Mouse (Mus musculus) small intestine, adult 2 months (tissue): Measurements from ENCODE around the gene Iglon5. TPM values are rescaled to one million over a fixed set of nuclear protein-coding genes. Genes with fewer than 3 reads are reported as not detected.

Source experiments
- H3K27ac ChIP-seq: fragments of 200-500 bp; 2 replicates; pipeline ENCODE4 v1.5.1; 2012; ENCODE audit warnings: low read depth, low read length, control low read depth, inconsistent platforms; ENCODE audit not compliant: insufficient read depth
- H3K27me3 ChIP-seq: fragments of 200-500 bp; 2 replicates; pipeline ENCODE4 v1.6.1; 2012; ENCODE audit warnings: mild to moderate bottlenecking, moderate library complexity, low read length, inconsistent platforms; ENCODE audit not compliant: control insufficient read depth, insufficient read depth
- H3K36me3 ChIP-seq: fragments of 200-500 bp; 2 replicates; pipeline ENCODE4 v1.6.1; 2012; ENCODE audit warnings: mild to moderate bottlenecking, low read length, control low read depth, inconsistent platforms; ENCODE audit not compliant: control insufficient read depth, insufficient read depth
- H3K4me1 ChIP-seq: fragments of 200-500 bp; 2 replicates; pipeline ENCODE4 v1.6.1; 2012; ENCODE audit warnings: low read length, inconsistent platforms, mixed read lengths; ENCODE audit not compliant: control insufficient read depth, insufficient read depth, insufficient read length
- H3K4me3 ChIP-seq: fragments of 200-500 bp; 2 replicates; pipeline ENCODE4 v1.5.1; 2012; ENCODE audit warnings: low read depth, mild to moderate bottlenecking, control low read depth, inconsistent platforms, low read length, moderate library complexity
- CTCF ChIP-seq: fragments of 200-500 bp; IDR thresholded peaks from 2 replicates; pipeline ENCODE4 v1.5.1; 2012; ENCODE audit warnings: low read depth, mild to moderate bottlenecking, control low read depth, inconsistent platforms, low read length, moderate library complexity, mixed read lengths; ENCODE audit not compliant: insufficient replicate concordance, insufficient read length; ENCODE audit errors: extremely low read depth
- POLR2A ChIP-seq: fragments of 200-500 bp; IDR thresholded peaks from 2 replicates; pipeline ENCODE4 v1.6.1; 2012; ENCODE audit warnings: low read depth, mild to moderate bottlenecking, control low read depth, inconsistent platforms, low read length, moderate library complexity
- WGBS: fragments of 180-500 bp; shearing (Covaris S2); methylation state at CpG from one replicate; pipeline ENCODE4 v1.1.7; 2018; 5-methylcytosine and 5-hydroxymethylcytosine counted together
- polyA plus RNA-seq: library from polyadenylated mRNA; depleted of rRNA; stranded (reverse); fragments of >200 nt; gene quantifications from 2 replicates; pipeline ENCODE4 v1.2.3, GENCODE M21; 2012

Iglon5 gene
- polyA plus RNA-seq, 1 experiment: 1.5 TPM

GRCm38 (mm10) chr7:43441071-43441470 is 48.8 kb downstream of the Iglon5 start:
- TF ChIP-seq CTCF (no peak), POLR2A (no peak)
- H3K27me3 ChIP-seq: no peaks in the 10 kb centered on the region
- no peaks in the 10 kb centered on the region for H3K36me3 ChIP-seq
- WGBS: 68% methylated on average over 3 of the region's 3 CpGs
- no peak overlapping the region for H3K27ac ChIP-seq
- peaks cover 4% of the 10 kb centered on the region for H3K4me1 ChIP-seq
- H3K4me3 ChIP-seq: no peak overlapping the region

- TF ChIP-seq CTCF (no peak), POLR2A (no peak)
Measured at GRCm38 (mm10) chr7:43440482-43440881, 49.4 kb downstream of the Iglon5 start, which contains the start of gene Cldnd2. Cldnd2 (plus strand) TSS chr7:43440782.

GRCm38 (mm10) chr7:43438611-43439010 is 51.3 kb downstream of the Iglon5 start:
- Histone ChIP-seq H3K4me3 (no peak overlapping the region; the same call in 1 of the 2 replicates), H3K27ac (peak overlapping the region; percentile 35; the same call in 1 of the 2 replicates), H3K27me3 (no peaks in the 10 kb centered on the region), H3K4me1 (no peaks in the 10 kb centered on the region; the same call in 1 of the 2 replicates), H3K36me3 (no peaks in the 10 kb centered on the region)
- 65% methylated on average over 4 of the region's 4 CpGs for WGBS
- TF ChIP-seq POLR2A: no peak
- no peak for TF ChIP-seq CTCF

More at GRCm38 (mm10) chr7:43440482-43440881, 49.4 kb downstream of the Iglon5 start, which contains the start of gene Cldnd2:
- Histone ChIP-seq H3K4me1 (peaks cover 4% of the 10 kb centered on the region), H3K4me3 (no peak within 1 kb of the TSS), H3K36me3 (no peaks in the 10 kb centered on the region), H3K27me3 (no peaks in the 10 kb centered on the region), H3K27ac (0 out of 2 replicates have a peak within 1 kb of the TSS, but pooled peaks have one; percentile 3)
- WGBS: 78% methylated on average over 6 of the region's 6 CpGs

GRCm38 (mm10) chr7:43436341-43437255 is 53.3 kb downstream of the Iglon5 start, which contains the start of gene Nkg7:
Nkg7 (plus strand) TSS chr7:43437073.
- Histone ChIP-seq H3K4me3 (peak within 1 kb of the TSS; percentile 45), H3K27me3 (no peaks in the 10 kb centered on the region), H3K4me1 (no peaks in the 10 kb centered on the region), H3K27ac (peak within 1 kb of the TSS; percentile 49), H3K36me3 (no peaks in the 10 kb centered on the region)
- WGBS: 71% methylated on average over 10 of the region's 10 CpGs
- TF ChIP-seq CTCF: no peak
- no peak for TF ChIP-seq POLR2A

- H3K27me3 ChIP-seq: no peaks in the 10 kb centered on the region
- 83% methylated on average over 5 of the region's 5 CpGs for WGBS
- no peaks in the 10 kb centered on the region for H3K36me3 ChIP-seq
- TF ChIP-seq POLR2A (no peak), CTCF (no peak)
- H3K27ac ChIP-seq: no peak overlapping the region
- H3K4me1 ChIP-seq: no peaks in the 10 kb centered on the region
- H3K4me3 ChIP-seq: no peak overlapping the region
Measured at GRCm38 (mm10) chr7:43434676-43435075, 55.2 kb downstream of the Iglon5 start.

- 68% methylated on average over 4 of the region's 4 CpGs for WGBS
- Histone ChIP-seq H3K27ac (no peak overlapping the region), H3K27me3 (no peaks in the 10 kb centered on the region), H3K4me1 (no peaks in the 10 kb centered on the region), H3K4me3 (no peak overlapping the region), H3K36me3 (no peaks in the 10 kb centered on the region)
- no peak for TF ChIP-seq CTCF
- no peak for TF ChIP-seq POLR2A
Measured at GRCm38 (mm10) chr7:43432891-43433290, 57.0 kb downstream of the Iglon5 start.

- H3K4me3 ChIP-seq: no peak overlapping the region
- no peaks in the 10 kb centered on the region for H3K4me1 ChIP-seq
- no peaks in the 10 kb centered on the region for H3K27me3 ChIP-seq
- WGBS: 20% methylated on average over 4 of the region's 4 CpGs
- no peak overlapping the region for H3K27ac ChIP-seq
- TF ChIP-seq POLR2A (no peak), CTCF (no peak)
- no peaks in the 10 kb centered on the region for H3K36me3 ChIP-seq
Measured at GRCm38 (mm10) chr7:43429500-43429899, 60.4 kb downstream of the Iglon5 start.
